Mouse (Mus musculus) midbrain, embryonic 15.5 days (tissue): ENCODE results near the gene Egf. TPM values are rescaled to one million over a fixed set of nuclear protein-coding genes. Genes with fewer than 3 reads are reported as not detected.

Experiments used
- microRNA-seq: library from miRNA; unstranded; fragments of <30 nt; microRNA quantifications from one replicate; pipeline ENCODE4, GENCODE M21; 2016
- polyA plus RNA-seq: library from polyadenylated mRNA; unstranded; fragments of >200 nt; fragmentation: Nextera tagmentation; extraction: Ambion mirVana; gene quantifications from 2 replicates; pipeline ENCODE4 v1.2.1, GENCODE M21; 2015

The Egf gene
- polyA plus RNA-seq, 1 experiment from 2014 or later = 2.2 TPM

Small RNAs within 50 kb of the gene (microRNA-seq; reads per million reads assigned to microRNA genes)
- not detected for gene Gm24515

Other genes starting within 250 kb of the Egf start
- gene Elovl6, start 223.0 kb downstream of the Egf start, polyA plus RNA-seq = 37.5 and 38.6 TPM in 2 replicates
- not detected in 2 replicates for gene Lrit3, start 48.7 kb upstream of the Egf start, polyA plus RNA-seq
- 0.17 and 0.21 TPM in 2 replicates for gene Rrh, start 67.3 kb upstream of the Egf start, polyA plus RNA-seq
- 41.6 and 46.0 TPM in 2 replicates for gene Gar1, start 76.1 kb upstream of the Egf start, polyA plus RNA-seq
- 0.49 and 0.50 TPM in 2 replicates for gene Cfi, start 80.6 kb upstream of the Egf start, polyA plus RNA-seq
- 36.7 and 37.4 TPM in 2 replicates for gene Pla2g12a, start 123.3 kb upstream of the Egf start, polyA plus RNA-seq
- gene Casp6, start 146.1 kb upstream of the Egf start, polyA plus RNA-seq = 20.1 and 22.1 TPM in 2 replicates
- gene Mcub, start 214.9 kb upstream of the Egf start, polyA plus RNA-seq = 3.9 and 6.3 TPM in 2 replicates